Mouse (Mus musculus) megakaryocyte, embryonic 14.5 days (primary cell): ENCODE data around the gene Jsrp1. TPM values are rescaled to one million over a fixed set of nuclear protein-coding genes. Genes with fewer than 3 reads are reported as not detected.
"Not testable (repeated sequence)": the region's sequence is repeated elsewhere in the genome, so short reads cannot be mapped to it uniquely, and the experiment has no call there.

Experiments used
- H3K27me3 ChIP-seq: replicated peaks from 2 replicates; pipeline ENCODE3; 2012; ENCODE audit warnings: inconsistent platforms
- H3K36me3 ChIP-seq: replicated peaks from 2 replicates; pipeline ENCODE3; 2012; ENCODE audit warnings: low read length, inconsistent platforms, mixed read lengths
- H3K4me1 ChIP-seq: 2 replicates; pipeline ENCODE4 v1.6.1; 2012; ENCODE audit warnings: inconsistent platforms
- H3K4me3 ChIP-seq: replicated peaks from 2 replicates; pipeline ENCODE3; 2012; ENCODE audit warnings: moderate library complexity, mild to moderate bottlenecking, inconsistent platforms
- H3K9me3 ChIP-seq: 2 replicates; pipeline ENCODE4 v1.6.1; 2012; ENCODE audit warnings: inconsistent platforms
- FLI1 ChIP-seq: IDR thresholded peaks from 2 replicates; pipeline ENCODE4 v1.6.1; 2012; ENCODE audit warnings: low read length, inconsistent platforms, mixed read lengths
- GATA1 ChIP-seq: IDR thresholded peaks from 3 replicates; pipeline ENCODE4 v1.6.1; 2012; ENCODE audit warnings: mixed read lengths, low read length, inconsistent platforms, borderline replicate concordance
- polyA plus RNA-seq: library from polyadenylated mRNA; stranded (reverse); fragments of >175 nt; gene quantifications from 2 replicates; pipeline ENCODE4 v1.2.3, GENCODE M21; 2012; ENCODE audit warnings: low replicate concordance; ENCODE audit not compliant: insufficient read depth

Jsrp1 gene
- polyA plus RNA-seq, 1 experiment, result not detected

- Histone ChIP-seq H3K4me3 (peak overlapping the region; percentile 24), H3K4me1 (peaks cover 60% of the 10 kb centered on the region), H3K36me3 (no peaks in the 10 kb centered on the region), H3K9me3 (peaks cover 18% of the 10 kb centered on the region), H3K27me3 (peaks cover 86% of the 10 kb centered on the region)
- no peak for TF ChIP-seq GATA1
- TF ChIP-seq FLI1, result no peak
These were observed 23.7 kb upstream of the Jsrp1 start for GRCm38 (mm10) chr10:80836949-80837379.

DNA sequence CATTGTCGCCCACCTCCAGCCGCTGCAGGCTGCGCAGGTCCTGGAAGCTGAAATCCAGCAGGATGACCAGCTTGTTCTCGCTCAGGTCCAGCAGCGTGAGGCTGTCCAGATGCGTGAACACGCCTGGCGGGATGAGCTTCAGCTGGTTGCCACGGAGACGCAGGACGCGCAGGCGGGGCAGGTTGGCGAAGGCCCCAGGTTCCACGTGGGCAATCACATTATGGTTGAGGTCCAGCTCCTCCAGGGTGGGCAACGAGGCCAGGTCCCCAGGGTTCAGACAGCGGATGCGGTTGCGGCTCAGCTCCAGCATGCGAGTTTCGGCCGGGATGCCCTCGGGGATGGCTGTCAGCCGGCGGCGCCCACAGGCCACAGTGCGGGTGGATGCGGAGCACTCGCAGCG lies 22.3 kb upstream of the Jsrp1 start:
- TF ChIP-seq GATA1 (no peak), FLI1 (no peak)
- H3K9me3 ChIP-seq, result peaks cover 18% of the 10 kb centered on the region
- H3K27me3 ChIP-seq, result peaks cover 73% of the 10 kb centered on the region
- peaks cover 73% of the 10 kb centered on the region for H3K4me1 ChIP-seq
- peaks cover 5% of the 10 kb centered on the region for H3K36me3 ChIP-seq
- H3K4me3 ChIP-seq, result peak overlapping the region; percentile 29

DNA sequence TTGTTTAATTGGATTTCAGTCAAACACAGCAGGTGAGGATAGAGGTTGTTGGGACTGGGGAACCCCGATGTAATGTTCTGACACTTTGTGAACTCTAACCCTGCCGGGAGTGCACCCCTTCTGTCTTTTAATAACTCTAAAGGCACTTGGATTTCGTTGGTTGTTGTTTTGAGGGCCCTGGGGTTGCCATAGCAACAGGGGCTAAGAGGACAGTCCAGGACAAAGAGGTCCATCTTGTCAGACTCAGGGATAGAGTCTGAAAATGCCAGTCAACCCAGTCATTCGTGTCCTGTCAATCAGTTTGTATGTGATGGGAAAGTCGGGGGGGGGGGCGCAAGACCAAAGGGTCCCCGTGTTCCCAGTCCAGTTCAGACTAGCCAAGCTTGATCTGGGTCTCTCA lies 19.5 kb upstream of the Jsrp1 start:
- Histone ChIP-seq H3K27me3 (peaks cover 53% of the 10 kb centered on the region), H3K36me3 (peaks cover 31% of the 10 kb centered on the region), H3K9me3 (peaks cover 18% of the 10 kb centered on the region), H3K4me1 (peaks cover 81% of the 10 kb centered on the region), H3K4me3 (no peak overlapping the region)
- no peak for TF ChIP-seq GATA1
- no peak for TF ChIP-seq FLI1

GRCm38 (mm10) chr10:80831136-80831535 lies 17.8 kb upstream of the Jsrp1 start:
- no peak for TF ChIP-seq FLI1
- TF ChIP-seq GATA1, result no peak
- peaks cover 36% of the 10 kb centered on the region for H3K27me3 ChIP-seq
- no peak overlapping the region for H3K4me3 ChIP-seq
- H3K36me3 ChIP-seq, result peaks cover 36% of the 10 kb centered on the region
- peaks cover 18% of the 10 kb centered on the region for H3K9me3 ChIP-seq
- H3K4me1 ChIP-seq, result peaks cover 71% of the 10 kb centered on the region

GRCm38 (mm10) chr10:80829359-80830278 lies 16.3 kb upstream of the Jsrp1 start:
- peaks cover 36% of the 10 kb centered on the region for H3K36me3 ChIP-seq
- H3K9me3 ChIP-seq, result peaks cover 4% of the 10 kb centered on the region
- peaks cover 21% of the 10 kb centered on the region for H3K27me3 ChIP-seq
- peak overlapping the region; percentile 4 for H3K4me3 ChIP-seq
- no peak for TF ChIP-seq GATA1
- no peak for TF ChIP-seq FLI1
- peaks cover 70% of the 10 kb centered on the region for H3K4me1 ChIP-seq

- H3K4me1 ChIP-seq, result peaks cover 75% of the 10 kb centered on the region
- peaks cover 11% of the 10 kb centered on the region for H3K27me3 ChIP-seq
- H3K36me3 ChIP-seq, result peaks cover 36% of the 10 kb centered on the region
- not testable (repeated sequence) for H3K9me3 ChIP-seq
- peak overlapping the region; percentile 72 for H3K4me3 ChIP-seq
These were observed 15.3 kb upstream of the Jsrp1 start for GRCm38 (mm10) chr10:80828587-80828986.

GRCm38 (mm10) chr10:80827870-80828420 lies 14.6 kb upstream of the Jsrp1 start:
- Histone ChIP-seq H3K4me3 (peak overlapping the region; percentile 93), H3K27me3 (peaks cover 4% of the 10 kb centered on the region), H3K36me3 (peaks cover 36% of the 10 kb centered on the region), H3K4me1 (peaks cover 75% of the 10 kb centered on the region), H3K9me3 (no peaks in the 10 kb centered on the region)
- TF ChIP-seq GATA1 (no peak), FLI1 (no peak)

DNA sequence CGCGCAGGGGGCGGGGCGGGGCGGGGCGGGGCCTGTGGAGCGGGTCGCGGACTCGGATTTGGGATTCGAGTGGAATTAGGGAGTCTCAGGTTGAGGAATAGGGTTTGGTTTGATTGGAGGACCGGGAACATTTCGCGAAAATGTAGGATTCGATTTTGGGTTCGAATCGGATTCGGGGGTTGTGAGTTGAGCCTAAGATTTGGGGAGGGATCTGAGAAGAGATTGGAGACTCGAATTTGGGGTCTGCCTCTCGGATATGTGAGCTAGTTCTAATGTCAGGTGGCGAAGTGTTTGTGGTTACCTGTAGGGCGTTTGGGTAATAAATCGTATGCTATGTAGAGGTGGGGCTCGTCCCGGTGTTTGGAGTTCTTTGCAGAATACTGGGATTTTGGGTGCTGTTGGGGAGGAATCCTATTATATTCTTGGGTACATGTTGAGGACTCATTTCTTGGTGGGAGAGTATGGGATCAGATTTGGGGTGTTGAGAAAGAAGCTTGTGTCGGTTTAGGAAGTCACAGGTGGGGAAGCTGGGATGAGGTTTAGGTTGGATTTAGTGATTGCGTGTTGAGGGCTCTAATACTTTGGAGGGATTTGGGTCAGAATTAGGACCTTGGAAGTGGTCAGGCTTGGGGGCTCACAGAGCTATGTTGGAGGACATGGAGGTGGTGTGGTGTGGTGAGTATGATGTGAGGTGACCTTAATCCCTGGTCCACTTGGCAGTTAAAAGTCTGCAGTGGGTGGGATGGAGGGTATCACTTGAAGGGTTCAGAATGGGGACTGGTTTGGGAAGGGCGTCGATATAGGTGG lies 14.0 kb upstream of the Jsrp1 start:
- no peak for TF ChIP-seq GATA1
- no peak for TF ChIP-seq FLI1
- Histone ChIP-seq H3K36me3 (peaks cover 36% of the 10 kb centered on the region), H3K4me3 (peak overlapping the region; percentile 93), H3K9me3 (no peaks in the 10 kb centered on the region), H3K27me3 (peaks cover under 1% of the 10 kb centered on the region), H3K4me1 (peaks cover 74% of the 10 kb centered on the region)

DNA sequence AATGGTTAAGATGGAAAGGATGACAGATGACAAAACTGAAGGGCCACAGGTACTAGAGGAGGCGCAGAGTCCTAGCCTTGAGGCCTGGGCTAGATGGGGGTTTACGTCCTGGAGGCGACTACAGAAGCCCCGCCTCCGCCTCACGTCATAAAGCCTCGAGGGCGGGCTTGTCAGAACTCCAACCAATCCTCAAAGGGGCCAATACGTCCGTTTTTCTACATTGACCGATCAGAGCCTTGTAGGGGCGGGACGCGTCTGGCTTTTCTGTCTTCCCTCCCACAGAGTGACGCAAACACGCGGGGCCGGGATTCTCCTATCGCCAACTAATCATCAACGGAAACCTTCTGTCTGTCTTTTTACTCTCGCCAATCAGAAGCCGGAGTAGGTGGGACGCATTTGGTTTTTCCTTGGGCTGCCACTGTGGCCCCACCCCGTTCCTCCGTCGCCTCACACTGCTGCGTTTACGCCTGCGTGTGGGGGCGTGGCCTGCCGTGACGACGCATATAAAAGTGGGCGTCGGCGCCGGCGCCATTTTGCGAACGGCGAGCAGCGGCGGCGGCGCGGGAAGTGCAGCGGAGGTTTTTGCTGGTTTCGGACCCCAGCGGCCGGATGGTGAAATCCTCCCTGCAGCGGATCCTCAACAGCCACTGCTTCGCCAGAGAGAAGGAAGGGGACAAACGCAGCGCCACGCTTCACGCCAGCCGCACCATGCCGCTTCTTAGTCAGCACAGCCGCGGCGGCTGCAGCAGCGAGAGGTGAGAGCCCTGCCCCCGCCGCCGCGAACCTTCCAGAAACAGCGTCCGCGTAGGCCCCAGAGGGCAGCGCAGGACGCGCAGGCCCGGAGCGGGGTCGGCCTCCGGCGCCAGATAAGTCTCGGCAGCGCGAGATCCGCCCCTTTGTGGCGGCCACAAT lies 13.1 kb upstream of the Jsrp1 start, which contains the start of gene Oaz1:
Gene Oaz1 (plus strand): TSS at position 506 of the 912 bp plus-strand sequence.
- H3K9me3 ChIP-seq, result no peaks in the 10 kb centered on the region
- no peak for TF ChIP-seq GATA1
- peak within 1 kb of the TSS; percentile 93 for H3K4me3 ChIP-seq
- peaks cover 36% of the 10 kb centered on the region for H3K36me3 ChIP-seq
- H3K4me1 ChIP-seq, result peaks cover 71% of the 10 kb centered on the region
- no peaks in the 10 kb centered on the region for H3K27me3 ChIP-seq
